Mouse (Mus musculus): ENCODE results near the gene Surf4.

GRCm38 (mm10) chr2:26905936-26906335 is 27.8 kb downstream of the Surf4 start:
- TF ChIP-seq EP300 (IDR thresholded peaks at IDR 0.05; ENCODE audit: low read depth) (no peak), CTCF (IDR thresholded peaks at IDR 0.05; ENCODE audit: low read depth) (no peak)
